Mouse (Mus musculus) gastrocnemius, adult 2 months (tissue): ENCODE data around the gene Lgsn. TPM values are rescaled to one million over a fixed set of nuclear protein-coding genes. Genes with fewer than 3 reads are reported as not detected.

Experiments
- DNase-seq: peaks from one replicate; pipeline ENCODE4 v3.0.0; 2022
- H3K27ac ChIP-seq: fragments of 200-600 bp; 2 replicates; pipeline ENCODE4 v1.8.1; 2022; ENCODE audit warnings: mild to moderate bottlenecking
- H3K4me3 ChIP-seq: fragments of 200-600 bp; 2 replicates; pipeline ENCODE4 v1.8.1; 2022; ENCODE audit warnings: mild to moderate bottlenecking, moderate library complexity
- CTCF ChIP-seq: fragments of 200-600 bp; IDR thresholded peaks from 2 replicates; pipeline ENCODE4 v1.8.1; 2022; ENCODE audit warnings: antibody characterized with exemption, mild to moderate bottlenecking, moderate library complexity
- intact Hi-C: fragments of 180-260 bp; cut with DNase I; formaldehyde crosslinking; loops from one replicate; pipeline ENCODE4 v1.15.1; 2025
- long read RNA-seq, 2 experiments: library from polyadenylated mRNA; stranded (forward); transcript quantifications; one replicate each; pipeline ENCODE4 v2.0.0; 2021
- total RNA-seq, 2 experiments: library from RNA; stranded (reverse); gene quantifications; 2 replicates each; pipeline ENCODE4 v1.2.3; 2021

Gene Lgsn
- not detected for total RNA-seq
- long read RNA-seq, experiment 1 = 0 reads
- long read RNA-seq, experiment 2 = 0 reads

- Histone ChIP-seq H3K27ac (no peak within 1 kb of the TSS), H3K4me3 (no peak within 1 kb of the TSS)
- no peak for TF ChIP-seq CTCF
- DNase-seq = no peak
- intact Hi-C loops = no loop called here
Observed at GRCm38 (mm10) chr1:31176101-31176500, at the start of gene Lgsn. TSS of gene Lgsn (plus strand) at chr1:31176401.

- intact Hi-C loops = no loop called here
- Histone ChIP-seq H3K4me3 (no peak overlapping the region), H3K27ac (no peak overlapping the region)
- no peak for TF ChIP-seq CTCF
- no peak for DNase-seq
Observed at GRCm38 (mm10) chr1:31138387-31138786, 37.8 kb upstream of the Lgsn start.

- no peak for TF ChIP-seq CTCF
- DNase-seq = no peak
- intact Hi-C loops = no loop called here
- Histone ChIP-seq H3K4me3 (no peak overlapping the region), H3K27ac (no peak overlapping the region)
Observed at GRCm38 (mm10) chr1:31142288-31143094, 33.7 kb upstream of the Lgsn start.

GRCm38 (mm10) chr1:31143571-31143970 lies 32.6 kb upstream of the Lgsn start:
- Histone ChIP-seq H3K4me3 (no peak overlapping the region), H3K27ac (no peak overlapping the region)
- TF ChIP-seq CTCF = no peak
- DNase-seq = no peak
- intact Hi-C loops = no loop called here

- intact Hi-C loops = no loop called here
- TF ChIP-seq CTCF = no peak
- Histone ChIP-seq H3K4me3 (no peak overlapping the region), H3K27ac (no peak overlapping the region)
- DNase-seq = no peak
Observed at GRCm38 (mm10) chr1:31149671-31150070, 26.5 kb upstream of the Lgsn start.

GRCm38 (mm10) chr1:31150546-31150945 lies 25.7 kb upstream of the Lgsn start:
- no peak overlapping the region for H3K4me3 ChIP-seq
- TF ChIP-seq CTCF = no peak
- DNase-seq = no peak
- H3K27ac ChIP-seq = no peak overlapping the region
- intact Hi-C loops = no loop called here

- intact Hi-C loops = no loop called here
- peak; percentile 42 for TF ChIP-seq CTCF
- Histone ChIP-seq H3K27ac (no peak overlapping the region), H3K4me3 (no peak overlapping the region)
- no peak for DNase-seq
Observed at GRCm38 (mm10) chr1:31152799-31153426, 23.3 kb upstream of the Lgsn start.

- intact Hi-C loops = loop anchor here (1.0 kb wide), 2 partner anchors 234 to 376 kb away; no protein-coding TSS in a partner anchor
Observed at GRCm38 (mm10) chr1:31153793-31154349, 22.3 kb upstream of the Lgsn start.

GRCm38 (mm10) chr1:31156185-31156584 lies 20.0 kb upstream of the Lgsn start:
- no peak for DNase-seq
- intact Hi-C loops = no loop called here
- Histone ChIP-seq H3K4me3 (no peak overlapping the region), H3K27ac (no peak overlapping the region)
- no peak for TF ChIP-seq CTCF

More at GRCm38 (mm10) chr1:31153793-31154349, 22.3 kb upstream of the Lgsn start:
- Histone ChIP-seq H3K27ac (no peak overlapping the region), H3K4me3 (no peak overlapping the region; the same call in 1 of the 2 replicates)
- DNase-seq = peak; percentile 55
- TF ChIP-seq CTCF = peak; percentile 88

- intact Hi-C loops = no loop called here
- Histone ChIP-seq H3K27ac (no peak overlapping the region), H3K4me3 (no peak overlapping the region)
- TF ChIP-seq CTCF = no peak
- DNase-seq = no peak
Observed at GRCm38 (mm10) chr1:31156884-31157283, 19.3 kb upstream of the Lgsn start.

- intact Hi-C loops = no loop called here
- Histone ChIP-seq H3K27ac (no peak overlapping the region), H3K4me3 (no peak overlapping the region)
- no peak for DNase-seq
- no peak for TF ChIP-seq CTCF
Observed at GRCm38 (mm10) chr1:31164527-31165189, 11.5 kb upstream of the Lgsn start.

GRCm38 (mm10) chr1:31165326-31166121 lies 10.7 kb upstream of the Lgsn start:
- intact Hi-C loops = no loop called here
- no peak overlapping the region for H3K27ac ChIP-seq
- DNase-seq = no peak
- no peak for TF ChIP-seq CTCF
- no peak overlapping the region for H3K4me3 ChIP-seq
